Mouse (Mus musculus) hindbrain, embryonic 14.5 days (tissue): ENCODE measurements at regions not wholly inside any gene's neighbourhood (a gene's known extent, or its start where the extent isn't known, plus 50 kb on each side); places are given as distances from the start of the nearest gene placed in this dataset.

ENCODE experiments used
- ATAC-seq: fragments of 200-750 bp; cut with Nextera tagmentation; 2 replicates; pipeline ENCODE4 v1.8.0; 2017; ENCODE audit warnings: moderate number of reproducible peaks, mild to moderate bottlenecking, moderate TSS enrichment, moderate library complexity; ENCODE audit not compliant: low FRiP score
- DNase-seq: peaks from one replicate; pipeline ENCODE4 v3.0.0-alpha.2; 2015; ENCODE audit warnings: low spot score
- H3K27ac ChIP-seq: fragments of 300-500 bp; sonication (generic); 2 replicates; pipeline ENCODE4 v1.5.1; 2014; ENCODE audit warnings: mild to moderate bottlenecking, moderate library complexity
- H3K27me3 ChIP-seq: fragments of 300-500 bp; sonication (generic); 2 replicates; pipeline ENCODE4 v1.6.1; 2014; ENCODE audit warnings: mild to moderate bottlenecking, low read length, mixed read lengths; ENCODE audit not compliant: control insufficient read depth, insufficient read depth
- H3K36me3 ChIP-seq: fragments of 300-500 bp; sonication (generic); replicated peaks from 2 replicates; pipeline ENCODE4 v1.6.1; 2014; ENCODE audit not compliant: control insufficient read depth, insufficient read depth
- H3K4me1 ChIP-seq: fragments of 300-500 bp; sonication (generic); replicated peaks from 2 replicates; pipeline ENCODE4 v1.6.1; 2014; ENCODE audit warnings: antibody characterized with exemption, low read length, mixed read lengths; ENCODE audit not compliant: control insufficient read depth, insufficient read depth
- H3K4me2 ChIP-seq: fragments of 300-500 bp; sonication (generic); replicated peaks from 2 replicates; pipeline ENCODE4 v1.6.1; 2014; ENCODE audit warnings: mild to moderate bottlenecking, moderate library complexity
- H3K4me3 ChIP-seq: fragments of 300-500 bp; sonication (generic); replicated peaks from 2 replicates; pipeline ENCODE4 v1.5.1; 2014; ENCODE audit warnings: mild to moderate bottlenecking, low read length
- H3K9ac ChIP-seq: fragments of 300-500 bp; sonication (generic); 2 replicates; pipeline ENCODE4 v1.6.1; 2014
- H3K9me3 ChIP-seq: fragments of 300-500 bp; sonication (generic); 2 replicates; pipeline ENCODE4 v1.6.1; 2016; ENCODE audit warnings: low read length; ENCODE audit not compliant: control insufficient read depth
- WGBS: fragments of 180-500 bp; shearing (Covaris S2); extraction: QIAGEN DNeasy Blood & Tissue Kit; methylation state at CpG from one replicate; pipeline ENCODE4 v1.1.7; 2014; 5-methylcytosine and 5-hydroxymethylcytosine counted together

GRCm38 (mm10) chr13:72994538-72994937, 265.7 kb upstream of the Irx4 start:
- ATAC-seq (no peak), DNase-seq (no peak)
- H3K36me3 ChIP-seq: no peaks in the 10 kb centered on the region
- no peak overlapping the region for H3K4me2 ChIP-seq
- no peaks in the 10 kb centered on the region; the same call in 1 of the 2 replicates for H3K27me3 ChIP-seq
- no peak overlapping the region for H3K4me3 ChIP-seq
- no peaks in the 10 kb centered on the region for H3K9me3 ChIP-seq
- H3K27ac ChIP-seq: no peak overlapping the region
- H3K9ac ChIP-seq: no peak overlapping the region
- H3K4me1 ChIP-seq: peaks cover 19% of the 10 kb centered on the region

GRCm38 (mm10) chr13:73008856-73009546, 251.3 kb upstream of the Irx4 start:
- DNase-seq (peak; percentile 43), ATAC-seq (0 out of 2 replicates have a peak, but pooled peaks have one; percentile 59)
- H3K9ac ChIP-seq: peak overlapping the region; percentile 10; the same call in 1 of the 2 replicates
- no peaks in the 10 kb centered on the region for H3K9me3 ChIP-seq
- H3K4me1 ChIP-seq: peaks cover 7% of the 10 kb centered on the region
- H3K36me3 ChIP-seq: no peaks in the 10 kb centered on the region
- H3K4me2 ChIP-seq: peak overlapping the region; percentile 45
- no peak overlapping the region for H3K27ac ChIP-seq
- no peak overlapping the region for H3K4me3 ChIP-seq
- 31% methylated on average over 22 of the region's 22 CpGs for WGBS
- peaks cover 4% of the 10 kb centered on the region for H3K27me3 ChIP-seq

- WGBS: 79% methylated on average over 15 of the region's 15 CpGs
- DNase-seq: no peak
- peaks cover 4% of the 10 kb centered on the region for H3K27me3 ChIP-seq
- peak overlapping the region; percentile 10; the same call in 1 of the 2 replicates for H3K9ac ChIP-seq
- 0 out of 2 replicates have a peak, but pooled peaks have one; percentile 51 for ATAC-seq
- no peak overlapping the region for H3K27ac ChIP-seq
- peak overlapping the region; percentile 45 for H3K4me2 ChIP-seq
- H3K4me1 ChIP-seq: peaks cover 7% of the 10 kb centered on the region
- no peak overlapping the region for H3K4me3 ChIP-seq
- H3K36me3 ChIP-seq: no peaks in the 10 kb centered on the region
- no peaks in the 10 kb centered on the region for H3K9me3 ChIP-seq
Observed at GRCm38 (mm10) chr13:73009547-73010475, 250.5 kb upstream of the Irx4 start.

- H3K4me2 ChIP-seq: no peak overlapping the region
- WGBS: 57% methylated on average over 10 of the region's 10 CpGs
- H3K4me3 ChIP-seq: no peak overlapping the region
- H3K27me3 ChIP-seq: no peaks in the 10 kb centered on the region
- ATAC-seq: no peak
- H3K27ac ChIP-seq: no peak overlapping the region
- H3K9ac ChIP-seq: no peak overlapping the region
- no peaks in the 10 kb centered on the region for H3K36me3 ChIP-seq
- no peak for DNase-seq
- no peaks in the 10 kb centered on the region for H3K9me3 ChIP-seq
- H3K4me1 ChIP-seq: no peaks in the 10 kb centered on the region
Observed at GRCm38 (mm10) chr13:73019181-73019580, 241.1 kb upstream of the Irx4 start.

- Histone ChIP-seq H3K27me3 (0 out of 2 replicates have a peak, but pooled peaks cover 2% of the 10 kb centered on the region), H3K4me1 (peaks cover 10% of the 10 kb centered on the region), H3K4me2 (no peak overlapping the region), H3K9me3 (no peaks in the 10 kb centered on the region), H3K27ac (no peak overlapping the region), H3K4me3 (no peak overlapping the region), H3K36me3 (no peaks in the 10 kb centered on the region), H3K9ac (no peak overlapping the region)
- ATAC-seq (no peak), DNase-seq (no peak)
- WGBS: 66% methylated on average over 3 of the region's 3 CpGs
Observed at GRCm38 (mm10) chr13:73031217-73031616, 229.1 kb upstream of the Irx4 start.

- 0 out of 2 replicates have a peak, but pooled peaks cover 2% of the 10 kb centered on the region for H3K27me3 ChIP-seq
- peaks cover 13% of the 10 kb centered on the region for H3K4me1 ChIP-seq
- ATAC-seq: no peak
- H3K9ac ChIP-seq: no peak overlapping the region
- H3K36me3 ChIP-seq: no peaks in the 10 kb centered on the region
- no peak overlapping the region for H3K27ac ChIP-seq
- no peak overlapping the region for H3K4me3 ChIP-seq
- H3K9me3 ChIP-seq: no peaks in the 10 kb centered on the region
- no peak for DNase-seq
- H3K4me2 ChIP-seq: no peak overlapping the region
- WGBS: 22% methylated on average over 3 of the region's 3 CpGs
Observed at GRCm38 (mm10) chr13:73033055-73033454, 227.2 kb upstream of the Irx4 start.

- Histone ChIP-seq H3K27ac (no peak overlapping the region), H3K27me3 (peaks cover 6% of the 10 kb centered on the region; the same call in 1 of the 2 replicates), H3K4me1 (peaks cover 13% of the 10 kb centered on the region), H3K9me3 (no peaks in the 10 kb centered on the region), H3K4me2 (no peak overlapping the region), H3K36me3 (no peaks in the 10 kb centered on the region), H3K9ac (no peak overlapping the region), H3K4me3 (no peak overlapping the region)
- ATAC-seq (peak; percentile 91), DNase-seq (peak; percentile 69)
- 7% methylated on average over 10 of the region's 10 CpGs for WGBS
Observed at GRCm38 (mm10) chr13:73034065-73034831, 226.0 kb upstream of the Irx4 start.

GRCm38 (mm10) chr13:73034886-73035285, 225.4 kb upstream of the Irx4 start:
- 12% methylated on average over 10 of the region's 10 CpGs for WGBS
- no peak overlapping the region for H3K4me3 ChIP-seq
- ATAC-seq (peak; percentile 67), DNase-seq (peak; percentile 31)
- no peak overlapping the region for H3K4me2 ChIP-seq
- H3K4me1 ChIP-seq: peaks cover 13% of the 10 kb centered on the region
- no peaks in the 10 kb centered on the region for H3K9me3 ChIP-seq
- peaks cover 6% of the 10 kb centered on the region; the same call in 1 of the 2 replicates for H3K27me3 ChIP-seq
- H3K9ac ChIP-seq: no peak overlapping the region
- H3K36me3 ChIP-seq: no peaks in the 10 kb centered on the region
- peak overlapping the region; percentile 65; the same call in 1 of the 2 replicates for H3K27ac ChIP-seq
